ENCODE assay signal across 8 mouse cellular contexts in the genomic region with DNA sequence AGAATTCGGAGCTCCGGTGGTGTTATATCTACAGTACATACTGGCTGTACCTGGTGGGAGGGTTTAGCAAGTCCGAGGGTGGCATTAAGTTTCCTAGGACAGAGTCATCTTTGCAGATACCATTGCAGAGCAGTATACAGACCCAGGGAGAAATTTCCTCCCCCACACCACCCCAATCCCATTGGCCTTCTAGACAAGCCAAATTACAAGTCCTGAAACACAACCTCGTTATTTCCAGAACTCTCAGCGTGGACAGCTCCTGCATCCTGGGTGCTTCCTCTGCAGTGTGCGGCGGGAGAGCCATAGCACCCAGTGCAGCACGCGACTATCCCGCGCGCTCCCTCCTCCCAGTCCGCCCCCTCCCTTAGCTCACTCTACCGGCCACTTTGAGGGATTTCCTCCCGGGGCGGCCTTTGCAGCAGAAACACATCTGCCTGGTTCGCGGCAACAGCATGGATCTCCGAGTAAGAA. TPM values are rescaled to one million over a fixed set of nuclear protein-coding genes. Genes with fewer than 3 reads are reported as not detected.
DNase-seq lines count a peak whose midpoint lies in the region; ATAC-seq and TF ChIP-seq lines count a peak whose summit lies in the region.

No protein-coding gene starts in this region.

- WGBS in liver, embryonic 12.5 days (ENCODE audit: insufficient replicate concordance): 7% methylated on average over 19 of the region's 19 CpGs
- 7% methylated on average over 19 of the region's 19 CpGs for WGBS in liver, postnatal 0 days (ENCODE audit: insufficient replicate concordance)
- WGBS in embryonic facial prominence, embryonic 12.5 days: 3% methylated on average over 19 of the region's 19 CpGs
- 5% methylated on average over 19 of the region's 19 CpGs for WGBS in midbrain, embryonic 11.5 days

- no peak overlapping the region for H3K9ac ChIP-seq in liver, embryonic 12.5 days
- no peak overlapping the region for H3K9ac ChIP-seq in liver, postnatal 0 days (replicated peaks)
- no peak overlapping the region for H3K9ac ChIP-seq in embryonic facial prominence, embryonic 12.5 days
- 0 out of 2 replicates have a peak overlapping the region, but pooled peaks have one; percentile 12 for H3K9ac ChIP-seq in midbrain, embryonic 11.5 days (ENCODE audit: low read length)

- no peak overlapping the region for H3K4me3 ChIP-seq in liver, embryonic 12.5 days
- no peak overlapping the region for H3K4me3 ChIP-seq in liver, postnatal 0 days (ENCODE audit: low read depth, low read length)
- peak overlapping the region; percentile 33 for H3K4me3 ChIP-seq in embryonic facial prominence, embryonic 12.5 days
- peak overlapping the region; percentile 28 for H3K4me3 ChIP-seq in midbrain, embryonic 11.5 days (ENCODE audit: low read depth, low read length)

- ATAC-seq in liver, embryonic 12.5 days: no peak
- ATAC-seq in liver, postnatal 0 days: no peak
- 0 out of 2 replicates have a peak, but pooled peaks have one; percentile 41 for ATAC-seq in embryonic facial prominence, embryonic 12.5 days (ENCODE audit: insufficient number of reproducible peaks, insufficient read depth, low FRiP score, low TSS enrichment)
- ATAC-seq in hematopoietic stem cell, adult 5-6 weeks (replicated peaks in 1 of 2; ENCODE audit: insufficient read depth in 1 of 2, low FRiP score in 2 of 2, low TSS enrichment in 1 of 2, low read depth in 1 of 2, poor library complexity in 2 of 2, severe bottlenecking in 2 of 2): peak; percentile 32 to 53; a peak in 1 of 4 replicates
- peak; percentile 72 for ATAC-seq in midbrain, embryonic 11.5 days (ENCODE audit: low FRiP score)
- no peak for ATAC-seq in erythroblast, adult 5-6 weeks (replicated peaks; ENCODE audit: low FRiP score, poor library complexity, severe bottlenecking)

- no peak for TF ChIP-seq CTCF in liver, postnatal 0 days (IDR thresholded peaks at IDR 0.05; ENCODE audit: low read depth)

- no peak for TF ChIP-seq EP300 in liver, postnatal 0 days (IDR thresholded peaks at IDR 0.05; ENCODE audit: low read depth)

- no peaks in the 10 kb centered on the region for H3K9me3 ChIP-seq in liver, embryonic 12.5 days (replicated peaks)
- no peaks in the 10 kb centered on the region for H3K9me3 ChIP-seq in liver, postnatal 0 days (ENCODE audit: low read length)
- no peaks in the 10 kb centered on the region for H3K9me3 ChIP-seq in embryonic facial prominence, embryonic 12.5 days
- no peaks in the 10 kb centered on the region for H3K9me3 ChIP-seq in midbrain, embryonic 11.5 days (ENCODE audit: control insufficient read depth, low read length)

- no peak overlapping the region for H3K27ac ChIP-seq in liver, embryonic 12.5 days
- no peak overlapping the region for H3K27ac ChIP-seq in liver, postnatal 0 days (ENCODE audit: low read depth)
- no peak overlapping the region for H3K27ac ChIP-seq in embryonic facial prominence, embryonic 12.5 days
- no peak overlapping the region for H3K27ac ChIP-seq in midbrain, embryonic 11.5 days (ENCODE audit: low read depth, low read length)

- H3K27me3 ChIP-seq in liver, embryonic 12.5 days (replicated peaks): peaks cover 39% of the 10 kb centered on the region
- peaks cover 30% of the 10 kb centered on the region for H3K27me3 ChIP-seq in liver, postnatal 0 days (ENCODE audit: insufficient read depth, low read length)
- peaks cover 37% of the 10 kb centered on the region for H3K27me3 ChIP-seq in embryonic facial prominence, embryonic 12.5 days
- peaks cover 37% of the 10 kb centered on the region for H3K27me3 ChIP-seq in midbrain, embryonic 11.5 days (ENCODE audit: control insufficient read depth, insufficient read depth, low read length)

- no peaks in the 10 kb centered on the region for H3K36me3 ChIP-seq in liver, embryonic 12.5 days
- H3K36me3 ChIP-seq in liver, postnatal 0 days (replicated peaks; ENCODE audit: insufficient read depth, low read length): no peaks in the 10 kb centered on the region
- H3K36me3 ChIP-seq in embryonic facial prominence, embryonic 12.5 days: no peaks in the 10 kb centered on the region
- H3K36me3 ChIP-seq in midbrain, embryonic 11.5 days (ENCODE audit: control insufficient read depth, insufficient read depth, low read length): no peaks in the 10 kb centered on the region

- no peak for DNase-seq in liver, postnatal 0 days
- peak; percentile 91 for DNase-seq in midbrain, embryonic 11.5 days (ENCODE audit: low spot score, missing footprints)
- peak; percentile 53 for DNase-seq in testis, postnatal 10 days (ENCODE audit: low spot score)
- DNase-seq in cerebellum, adult 8-10 months: no peak

- no peaks in the 10 kb centered on the region; the same call in 1 of the 2 replicates for H3K4me1 ChIP-seq in liver, embryonic 12.5 days
- H3K4me1 ChIP-seq in liver, postnatal 0 days (ENCODE audit: insufficient read depth): no peaks in the 10 kb centered on the region
- H3K4me1 ChIP-seq in embryonic facial prominence, embryonic 12.5 days: peaks cover 19% of the 10 kb centered on the region
- peaks cover 11% of the 10 kb centered on the region for H3K4me1 ChIP-seq in midbrain, embryonic 11.5 days (ENCODE audit: control insufficient read depth, insufficient read depth, low read length)

- 0 out of 2 replicates have a peak overlapping the region, but pooled peaks have one; percentile 8 for H3K4me2 ChIP-seq in liver, embryonic 12.5 days
- H3K4me2 ChIP-seq in liver, postnatal 0 days (ENCODE audit: low read depth, low read length): no peak overlapping the region
- H3K4me2 ChIP-seq in embryonic facial prominence, embryonic 12.5 days (replicated peaks): peak overlapping the region; percentile 65
- peak overlapping the region; percentile 53 for H3K4me2 ChIP-seq in midbrain, embryonic 11.5 days

RNA-seq across cellular contexts. Expression of a gene that starts 5.9 kb away (rescaled TPM):
- 0.11 TPM in 1 of 2 replicates, not detected in the other for polyA plus RNA-seq in liver, embryonic 12.5 days (2016; fragmentation: Nextera tagmentation; extraction: Ambion mirVana)
- polyA plus RNA-seq in liver, postnatal 0 days (2015; fragmentation: Nextera tagmentation; extraction: Ambion mirVana): 0.21 TPM in 1 of 2 replicates, not detected in the other
- polyA plus RNA-seq in embryonic facial prominence, embryonic 12.5 days (2016; fragmentation: Nextera tagmentation; extraction: Ambion mirVana): 2.2 and 2.3 TPM in 2 replicates
- total RNA-seq in hematopoietic stem cell, adult 5-6 weeks (2017): not detected in 2 replicates
- polyA plus RNA-seq in midbrain, embryonic 11.5 days (2014; fragmentation: Nextera tagmentation; extraction: Ambion mirVana): 5.1 and 5.3 TPM in 2 replicates
- not detected in 2 replicates for total RNA-seq in erythroblast, adult 5-6 weeks (2015; ENCODE audit: low replicate concordance)
- total RNA-seq in erythroblast, adult 5-6 weeks (2017; ENCODE audit: low replicate concordance): not detected in 2 replicates

Comparison
In these comparisons a context has a peak if more than half of its experiments do, and no peak if none do; other contexts are left out.
1. ATAC-seq: peak in embryonic facial prominence, embryonic 12.5 days (single experiment), hematopoietic stem cell, adult 5-6 weeks (2 of 2) and midbrain, embryonic 11.5 days (single experiment); none in liver, embryonic 12.5 days (single experiment), liver, postnatal 0 days (single experiment) and erythroblast, adult 5-6 weeks (single experiment).
2. H3K4me3 ChIP-seq: peak in embryonic facial prominence, embryonic 12.5 days (single experiment) and midbrain, embryonic 11.5 days (single experiment); none in liver, embryonic 12.5 days (single experiment) and liver, postnatal 0 days (single experiment).
3. DNase-seq: peak in midbrain, embryonic 11.5 days (single experiment) and testis, postnatal 10 days (single experiment); none in liver, postnatal 0 days (single experiment) and cerebellum, adult 8-10 months (single experiment).